Mouse (Mus musculus): ENCODE results near the gene Rhoa. TPM values are rescaled to one million over a fixed set of nuclear protein-coding genes. Genes with fewer than 3 reads are reported as not detected.
"Not testable (repeated sequence)": the region's sequence is repeated elsewhere in the genome, so short reads cannot be mapped to it uniquely, and the experiment has no call there.

Rhoa gene
- polyA plus RNA-seq, 1 experiment = 153 TPM

DNA sequence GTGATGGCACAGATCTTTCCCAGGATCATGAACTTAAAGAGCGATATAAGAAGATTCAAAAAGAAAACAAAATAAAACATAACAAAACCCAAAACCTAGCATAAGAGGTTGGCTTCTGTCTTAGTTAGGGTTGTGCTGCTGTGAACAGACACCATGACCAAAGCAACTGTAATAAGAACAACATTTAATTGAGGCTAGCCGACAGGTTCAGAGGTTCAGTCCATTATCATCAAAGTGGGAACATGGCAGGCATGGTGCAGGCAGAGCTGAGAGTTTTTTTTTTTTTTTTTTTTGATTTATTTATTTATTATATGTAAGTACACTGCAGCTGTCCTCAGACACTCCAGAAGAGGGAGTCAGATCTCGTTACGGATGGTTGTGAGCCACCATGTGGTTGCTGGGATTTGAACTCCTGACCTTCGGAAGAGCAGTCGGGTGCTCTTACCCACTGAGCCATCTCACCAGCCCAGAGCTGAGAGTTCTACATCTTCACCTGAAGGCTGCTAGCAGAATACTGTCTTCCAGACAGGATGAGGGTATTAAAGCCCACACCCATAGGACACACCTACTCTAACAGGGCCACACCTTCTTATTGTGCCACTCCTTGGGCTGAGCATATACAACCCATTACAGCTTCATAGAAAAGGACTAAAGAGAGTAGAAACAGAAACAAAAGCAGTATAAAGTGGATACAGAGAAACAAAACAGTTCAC, 18.2 kb upstream of the Rhoa start:
- not testable (repeated sequence) for DNase-seq (ENCODE audit: extremely low spot score in 1 of 2, low spot score in 1 of 2)

DNA sequence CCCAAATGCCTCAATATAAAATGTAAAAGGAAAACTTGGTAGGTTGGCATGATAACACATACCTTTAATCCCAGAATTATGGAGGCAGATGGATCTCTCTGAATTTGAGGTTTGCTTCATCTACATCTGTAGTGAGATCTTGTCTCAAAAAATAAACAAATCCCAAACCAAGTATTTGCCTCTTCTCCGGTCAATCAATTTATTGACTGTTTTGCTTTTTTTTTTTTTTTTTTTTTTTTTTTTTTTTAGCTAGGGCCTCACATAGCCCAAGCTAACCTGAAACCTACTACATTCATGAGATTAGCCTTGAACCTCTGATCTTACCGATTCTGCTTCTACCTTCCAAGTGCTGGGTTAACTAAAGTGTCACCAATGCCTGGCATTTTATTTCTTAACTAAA, 16.6 kb upstream of the Rhoa start:
- no peak for DNase-seq (ENCODE audit: extremely low spot score in 1 of 2, low spot score in 1 of 2)

DNA sequence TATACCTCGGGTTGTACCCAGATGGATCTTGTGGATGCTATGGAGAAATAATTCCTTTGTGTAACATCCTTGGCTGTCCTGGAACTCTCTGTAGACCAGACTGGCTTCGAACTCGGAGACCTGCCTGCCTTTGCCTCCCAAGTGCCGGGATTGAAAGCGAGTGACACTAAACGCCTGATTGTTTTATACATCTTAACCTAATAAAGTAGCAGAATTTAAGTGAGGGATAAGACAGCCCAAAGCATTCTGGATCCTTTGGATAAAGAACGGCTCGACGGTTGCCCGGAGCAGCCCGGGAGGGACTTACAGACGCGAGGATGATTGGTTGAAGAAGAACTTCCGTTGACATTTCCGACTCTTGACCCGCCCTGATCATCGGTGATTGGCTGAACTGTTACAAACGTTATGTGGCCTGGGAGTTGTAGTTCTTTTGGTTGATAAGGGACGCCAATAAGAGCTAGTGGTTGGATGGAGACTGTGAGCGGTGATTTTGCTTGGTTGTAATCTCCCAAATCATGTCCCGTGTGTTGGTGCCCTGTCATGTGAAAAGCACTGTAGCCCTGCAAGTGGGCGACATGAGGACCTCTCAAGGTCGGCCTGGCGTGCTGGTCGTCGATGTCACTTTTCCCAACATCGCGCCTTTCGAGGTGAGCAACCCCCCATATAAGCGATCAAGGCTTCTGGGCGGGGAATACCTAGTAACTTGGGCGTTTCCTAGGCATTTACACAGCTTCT, 15.7 kb upstream of the Rhoa start, which contains the start of gene Nicn1:
Nicn1 (plus strand) TSS at position 414 of the 735 bp plus-strand sequence.
- DNase-seq (ENCODE audit: extremely low spot score in 1 of 2, low spot score in 1 of 2) = peak; percentile 97 to 98

DNA sequence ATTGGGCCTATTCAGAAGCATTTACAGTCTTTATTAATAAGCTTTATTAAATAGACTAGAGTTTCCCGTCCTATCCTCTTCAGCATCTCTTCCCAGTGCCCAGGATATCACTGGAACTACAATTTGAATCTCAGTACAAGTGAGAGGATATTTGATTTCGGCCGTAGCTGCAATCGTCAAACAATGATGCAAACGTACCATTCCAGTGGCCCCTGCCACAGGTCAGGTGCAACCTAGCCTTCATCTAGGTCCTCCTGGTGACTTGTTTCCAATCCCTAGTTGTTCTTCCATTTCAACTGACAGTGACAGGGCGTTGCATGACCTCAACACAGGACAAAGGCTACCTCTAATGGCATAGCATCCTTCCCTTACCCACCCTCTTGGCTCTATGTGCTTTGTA, 15.2 kb upstream of the Rhoa start:
- DNase-seq (ENCODE audit: extremely low spot score in 1 of 2, low spot score in 1 of 2) = no peak

DNA sequence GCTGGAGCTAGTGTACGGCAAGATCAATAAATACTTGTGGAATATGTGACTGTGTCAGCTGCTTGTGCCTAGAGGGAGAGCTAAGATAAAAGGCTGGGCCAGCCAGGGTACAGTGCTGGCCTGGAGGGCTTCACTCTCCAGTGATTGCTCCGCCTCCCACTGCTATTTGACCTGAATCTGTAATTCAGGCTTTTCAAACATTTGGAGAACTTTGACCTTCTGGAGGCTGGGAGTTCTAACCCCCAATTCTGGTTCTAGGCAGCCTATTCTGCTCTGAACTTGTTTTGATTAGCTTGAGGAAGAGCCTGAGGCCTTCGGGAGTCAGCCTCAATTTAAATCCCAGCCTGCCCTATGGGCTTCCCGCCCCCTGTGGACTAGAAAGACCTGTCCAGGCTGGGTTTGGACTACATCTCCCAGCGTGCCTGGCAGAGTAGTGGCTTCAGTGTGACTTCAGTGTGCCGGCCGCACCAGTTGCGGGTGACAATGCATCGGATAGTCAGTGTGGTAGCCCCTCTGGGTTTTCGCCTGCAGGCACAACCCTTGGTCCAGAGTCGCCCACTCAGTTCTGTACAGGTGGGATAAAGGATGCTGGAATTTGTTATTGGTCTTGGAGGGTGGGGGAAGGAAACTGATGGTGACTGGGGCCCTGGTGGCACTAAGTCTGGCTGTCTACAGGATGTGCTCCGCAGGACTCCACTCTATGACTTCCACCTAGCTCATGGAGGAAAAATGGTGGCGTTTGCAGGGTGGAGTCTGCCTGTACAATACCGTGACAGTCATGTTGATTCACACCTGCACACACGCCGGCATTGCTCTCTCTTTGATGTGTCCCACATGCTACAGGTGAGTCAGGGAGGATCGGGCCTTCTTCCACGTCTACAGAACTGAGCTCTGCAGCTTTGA, 9.2 kb upstream of the Rhoa start, which contains the start of gene Amt:
Amt (plus strand) TSS at position 401 of the 903 bp plus-strand sequence.
- peak in 1 of 2 experiments; percentile 33 for DNase-seq (ENCODE audit: extremely low spot score in 1 of 2, low spot score in 1 of 2)

DNA sequence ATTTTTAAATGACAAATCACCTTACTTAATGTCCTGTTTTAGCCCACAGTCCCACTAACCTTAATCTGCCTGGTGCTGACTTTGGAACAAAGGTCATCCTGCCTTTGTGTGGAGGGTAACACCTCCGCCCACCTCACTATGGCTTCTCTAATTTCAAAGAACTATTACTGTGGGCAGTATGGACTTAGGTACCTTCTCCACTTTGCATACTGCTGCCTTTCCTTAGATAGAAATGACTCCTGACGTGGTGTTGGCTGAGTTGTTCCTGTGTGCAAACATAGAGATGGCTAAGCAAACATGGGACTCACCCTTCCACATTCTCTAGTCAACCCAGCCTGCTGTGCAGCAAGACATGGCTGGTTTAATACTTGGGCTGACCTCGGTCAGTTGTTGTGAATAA, 4.1 kb upstream of the Rhoa start:
- DNase-seq (ENCODE audit: extremely low spot score in 1 of 2, low spot score in 1 of 2) = no peak

DNA sequence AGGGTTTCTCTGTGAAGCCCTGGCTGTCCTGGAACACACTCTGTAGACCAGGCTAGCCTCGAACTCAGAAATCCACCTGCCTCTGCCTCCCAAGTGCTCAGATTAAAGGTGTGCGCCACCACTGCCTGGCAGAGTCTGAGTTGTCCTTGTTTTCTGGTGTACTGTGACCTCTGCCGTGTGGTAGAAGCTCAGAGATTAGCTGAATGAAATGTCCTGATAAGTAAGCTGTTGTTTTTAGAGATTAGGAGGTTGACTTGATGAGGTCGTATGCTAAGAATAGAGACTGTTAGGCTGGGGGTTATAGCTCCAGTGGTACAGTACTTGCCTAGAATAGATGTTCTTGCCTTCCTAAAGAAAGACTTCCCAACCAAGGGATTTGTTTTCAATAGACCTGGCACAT, 1.2 kb upstream of the Rhoa start:
- DNase-seq (ENCODE audit: extremely low spot score in 1 of 2, low spot score in 1 of 2) = no peak

DNA sequence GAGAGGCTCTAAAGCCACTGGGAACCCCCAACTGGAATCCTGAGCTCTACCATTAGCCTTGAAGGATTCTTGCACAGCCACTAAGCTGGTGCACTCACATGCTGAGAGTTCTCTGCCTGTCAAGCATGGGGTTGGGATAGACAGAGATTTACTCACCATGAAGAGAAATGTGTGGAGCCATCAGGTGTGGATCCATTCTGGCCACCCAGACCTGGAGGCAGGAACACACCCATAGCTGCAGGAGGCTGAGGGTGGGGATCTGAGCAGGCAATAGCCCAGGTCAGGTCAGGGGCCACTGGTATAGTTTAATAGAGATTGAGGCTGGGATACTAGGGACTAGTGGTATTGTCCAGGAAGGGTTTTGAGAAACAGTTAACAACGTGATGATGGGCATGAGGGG, 759 bp upstream of the Rhoa start:
- DNase-seq (ENCODE audit: extremely low spot score in 1 of 2, low spot score in 1 of 2) = no peak

DNA sequence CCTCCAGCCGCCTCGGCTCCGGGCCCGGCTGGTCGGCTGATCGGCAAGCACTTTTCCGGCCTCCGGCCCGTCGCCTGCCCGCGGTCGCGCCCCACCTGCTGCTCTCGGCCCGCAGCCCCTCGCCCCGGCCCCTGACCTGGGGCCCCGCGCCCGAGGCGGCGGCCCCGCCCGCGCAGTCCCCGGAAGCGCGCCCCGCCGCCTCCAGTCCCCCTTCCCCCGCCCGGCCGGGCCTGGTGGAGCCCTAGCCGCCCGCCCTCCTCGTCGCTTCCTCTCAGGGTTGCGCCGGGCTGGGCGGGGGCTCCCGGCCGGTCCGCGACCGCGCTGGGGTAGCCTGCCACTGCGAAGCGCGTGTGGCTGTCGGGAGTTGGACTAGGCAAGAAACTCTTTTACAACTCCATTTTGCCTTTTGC, 647 bp downstream of the Rhoa start:
- peak in 1 of 2 experiments; percentile 46 for DNase-seq (ENCODE audit: extremely low spot score in 1 of 2, low spot score in 1 of 2)

DNA sequence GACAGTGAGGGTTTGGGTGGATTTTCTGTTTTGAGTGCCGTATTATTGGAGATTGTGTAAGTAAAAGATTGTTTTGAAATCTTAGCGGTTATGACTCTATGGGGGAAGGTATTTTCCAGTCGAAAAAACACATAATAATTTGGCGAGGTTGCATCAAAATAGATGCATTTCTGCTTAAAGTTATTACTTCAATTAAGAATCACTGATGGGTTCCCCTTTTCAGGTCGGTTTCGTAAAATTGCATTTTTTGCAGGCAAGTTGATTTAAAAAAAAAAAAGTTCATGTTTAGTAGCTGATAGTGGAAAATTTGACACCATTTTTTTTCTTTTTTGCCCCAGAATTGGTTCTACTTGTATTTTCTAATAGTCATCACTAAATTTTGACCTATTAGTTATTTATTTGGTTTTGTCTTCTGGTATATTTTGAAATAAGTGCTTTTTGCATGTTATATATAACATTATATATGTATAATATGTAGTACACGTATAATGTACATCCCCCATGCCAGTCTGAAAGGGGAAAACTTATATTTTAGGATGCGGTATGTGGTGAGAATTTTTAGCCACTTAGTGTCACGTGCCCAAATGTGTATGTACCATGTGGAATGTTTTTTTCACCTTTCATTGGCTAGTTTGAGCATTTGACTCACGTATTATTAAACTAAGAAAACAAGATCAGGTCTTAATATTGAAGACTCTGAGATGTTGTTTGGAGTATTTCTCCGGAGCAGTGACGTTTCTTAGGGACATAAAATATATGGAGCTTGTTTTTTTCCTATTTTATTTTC, 1.3 kb downstream of the Rhoa start:
- DNase-seq (ENCODE audit: extremely low spot score in 1 of 2, low spot score in 1 of 2) = no peak

DNA sequence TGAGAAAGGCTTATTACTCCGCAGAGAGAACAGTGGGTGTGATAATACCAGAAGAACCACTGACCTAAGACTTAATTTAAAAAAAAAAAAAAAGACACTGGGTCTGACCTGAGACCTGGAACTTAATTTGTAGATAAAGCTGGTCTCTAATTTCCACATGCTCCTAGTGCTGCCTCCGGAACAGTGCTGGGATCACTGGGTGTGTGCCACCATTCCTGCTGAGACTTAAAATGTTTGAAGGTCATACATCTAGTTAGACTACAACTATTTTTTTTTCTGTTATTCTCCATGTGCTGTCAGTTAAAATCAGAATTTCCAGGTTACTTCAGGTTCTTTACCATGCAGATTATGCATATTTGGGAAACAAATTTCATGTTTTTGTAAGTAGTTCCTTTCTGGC, 2.2 kb downstream of the Rhoa start:
- DNase-seq (ENCODE audit: extremely low spot score in 1 of 2, low spot score in 1 of 2) = no peak

DNA sequence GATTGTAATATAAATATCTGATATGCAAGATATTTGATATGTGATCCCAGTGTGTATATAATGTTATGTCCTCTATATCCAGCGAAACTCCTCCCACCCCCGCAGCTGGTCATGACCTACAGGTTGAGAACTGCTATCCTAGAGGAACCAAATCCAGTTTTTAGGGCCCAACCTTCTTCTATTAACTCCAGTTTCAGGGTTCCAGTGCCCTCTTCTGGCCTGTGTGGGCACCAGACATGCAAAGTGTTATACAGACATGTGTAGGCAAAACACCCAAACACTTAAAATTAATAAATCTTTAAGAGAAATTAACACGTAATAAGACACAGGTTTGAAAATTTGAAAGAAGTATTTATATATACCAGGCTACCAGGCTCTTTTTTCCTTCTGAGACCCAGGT, 11.6 kb downstream of the Rhoa start:
- DNase-seq (ENCODE audit: extremely low spot score in 1 of 2, low spot score in 1 of 2) = no peak

DNA sequence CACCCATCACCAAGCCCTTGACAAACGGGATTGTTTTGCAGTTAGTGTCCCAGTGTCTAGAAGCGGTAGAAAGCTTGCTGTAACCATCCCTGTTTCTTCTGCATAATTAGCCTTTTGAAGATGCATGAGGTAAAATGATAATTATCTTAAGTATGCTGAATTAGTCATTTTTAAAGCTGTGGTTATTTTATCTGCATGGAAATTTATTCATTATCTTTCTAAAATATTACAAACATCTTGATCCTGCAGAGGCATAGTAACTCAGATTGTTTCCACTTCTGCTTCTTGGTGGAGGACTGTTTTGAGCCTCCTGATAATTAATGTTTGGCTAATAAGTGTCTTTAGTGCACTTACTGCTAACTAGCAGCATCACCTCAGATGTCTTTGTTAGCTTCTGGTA, 12.5 kb downstream of the Rhoa start:
- DNase-seq (ENCODE audit: extremely low spot score in 1 of 2, low spot score in 1 of 2) = no peak

DNA sequence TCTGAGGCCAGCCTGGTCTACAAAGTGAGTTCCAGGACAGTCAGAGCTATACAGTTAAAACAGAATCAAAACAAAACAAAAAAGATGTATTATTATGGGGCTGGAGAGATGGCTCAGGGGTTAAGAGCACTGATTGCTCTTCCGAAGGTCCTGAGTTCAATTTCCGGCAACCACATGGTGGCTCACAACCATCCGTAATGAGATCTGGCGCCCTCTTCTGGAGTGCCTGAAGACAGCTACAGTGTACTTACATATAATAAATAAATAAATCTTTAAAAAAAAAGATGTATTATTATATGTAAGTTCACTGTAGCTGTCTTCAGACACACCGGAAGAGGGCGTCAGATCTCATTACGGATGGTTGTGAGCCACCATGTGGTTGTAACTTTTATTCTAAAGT, 16.1 kb downstream of the Rhoa start:
- DNase-seq (ENCODE audit: extremely low spot score in 1 of 2, low spot score in 1 of 2) = not testable (repeated sequence)

DNA sequence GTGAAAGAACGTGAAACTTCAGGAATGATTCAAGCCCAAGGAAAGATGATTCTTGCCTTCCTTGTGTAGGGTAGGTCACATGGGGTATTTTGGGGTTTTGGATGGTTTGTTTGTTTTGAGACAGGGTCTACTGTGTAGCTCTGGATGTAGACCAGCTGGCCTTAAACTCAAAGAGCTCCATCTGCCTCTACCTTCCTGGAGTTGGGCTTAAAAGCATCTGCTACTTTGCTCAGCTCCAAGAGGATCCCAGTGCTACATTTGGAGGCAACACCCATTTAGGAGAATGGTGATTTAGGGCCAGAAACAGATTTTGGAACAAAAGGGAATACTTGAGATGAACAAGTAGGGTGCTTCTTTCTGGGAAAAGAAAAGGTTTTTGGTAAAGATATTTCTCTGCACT, 18.9 kb downstream of the Rhoa start:
- DNase-seq (ENCODE audit: extremely low spot score in 1 of 2, low spot score in 1 of 2) = no peak

DNA sequence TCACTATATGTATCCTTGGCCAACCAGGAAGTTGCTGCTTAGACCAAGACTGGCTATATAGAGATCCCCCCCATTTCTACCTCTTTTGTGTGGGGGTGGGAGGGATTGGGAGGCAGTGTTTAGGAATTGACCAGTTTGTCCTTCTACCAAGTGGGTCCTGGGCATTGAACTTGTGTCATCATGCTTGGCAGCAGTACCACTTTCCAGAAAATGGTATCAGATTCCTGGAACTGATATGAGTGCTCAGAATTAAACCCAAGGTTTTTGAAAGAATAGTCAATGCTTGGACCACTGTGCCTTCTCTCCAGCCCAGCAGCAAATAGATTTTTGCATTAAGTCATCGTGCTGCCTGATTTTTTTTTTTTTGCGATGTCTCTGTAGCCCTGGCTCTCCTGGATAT, 19.9 kb downstream of the Rhoa start:
- DNase-seq (ENCODE audit: extremely low spot score in 1 of 2, low spot score in 1 of 2) = no peak

DNA sequence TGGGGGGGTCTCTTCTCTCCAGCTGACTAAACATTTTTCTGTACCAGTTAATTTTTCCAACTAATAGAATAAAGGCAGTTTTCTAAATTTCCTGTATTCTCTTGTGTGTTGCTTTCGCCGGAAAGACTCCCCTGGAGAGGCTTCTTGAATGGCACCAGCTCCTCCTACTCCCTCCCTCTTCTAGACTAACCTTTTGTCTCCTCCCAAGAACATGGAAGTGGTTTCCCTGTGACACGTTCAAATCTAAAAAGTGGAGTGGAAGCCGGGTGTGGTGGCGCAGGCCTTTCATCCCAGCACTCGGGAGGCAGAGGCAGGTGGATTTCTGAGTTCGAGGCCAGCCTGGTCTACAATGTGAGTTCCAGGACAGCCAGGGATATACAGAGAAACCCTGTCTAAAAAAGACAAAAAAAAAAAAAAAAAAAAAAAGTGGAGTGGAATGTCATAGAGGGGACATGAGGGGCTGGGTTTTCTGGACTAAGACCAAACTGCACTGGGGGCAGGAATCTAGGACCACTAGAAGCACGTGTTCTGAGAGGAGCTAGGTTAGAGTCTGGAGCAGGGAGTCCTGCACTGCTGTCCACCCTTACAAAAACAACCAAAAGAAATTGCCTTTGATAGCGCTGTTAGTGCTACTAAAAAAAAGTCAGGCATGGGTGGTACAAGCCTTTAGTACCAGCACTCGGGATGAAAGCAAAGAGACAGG, 32.1 kb downstream of the Rhoa start:
- no peak for DNase-seq (ENCODE audit: extremely low spot score in 1 of 2, low spot score in 1 of 2)

DNA sequence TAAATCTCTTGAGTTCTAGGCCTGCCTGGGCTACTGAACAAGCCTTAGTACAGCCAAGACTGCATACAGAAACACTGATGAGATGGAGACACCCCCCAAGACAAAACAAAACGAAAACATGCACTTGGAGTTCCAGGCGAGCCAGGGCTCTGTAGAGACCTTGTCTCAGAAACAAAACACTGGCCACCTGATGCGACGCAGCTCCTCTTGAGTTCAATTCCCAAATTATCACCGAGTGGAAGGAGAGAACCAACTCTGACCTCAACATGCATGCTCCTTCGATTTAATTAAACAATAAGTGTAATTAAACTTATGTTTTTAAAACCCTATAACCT, 32.6 kb downstream of the Rhoa start:
- DNase-seq (ENCODE audit: extremely low spot score in 1 of 2, low spot score in 1 of 2) = no peak

DNA sequence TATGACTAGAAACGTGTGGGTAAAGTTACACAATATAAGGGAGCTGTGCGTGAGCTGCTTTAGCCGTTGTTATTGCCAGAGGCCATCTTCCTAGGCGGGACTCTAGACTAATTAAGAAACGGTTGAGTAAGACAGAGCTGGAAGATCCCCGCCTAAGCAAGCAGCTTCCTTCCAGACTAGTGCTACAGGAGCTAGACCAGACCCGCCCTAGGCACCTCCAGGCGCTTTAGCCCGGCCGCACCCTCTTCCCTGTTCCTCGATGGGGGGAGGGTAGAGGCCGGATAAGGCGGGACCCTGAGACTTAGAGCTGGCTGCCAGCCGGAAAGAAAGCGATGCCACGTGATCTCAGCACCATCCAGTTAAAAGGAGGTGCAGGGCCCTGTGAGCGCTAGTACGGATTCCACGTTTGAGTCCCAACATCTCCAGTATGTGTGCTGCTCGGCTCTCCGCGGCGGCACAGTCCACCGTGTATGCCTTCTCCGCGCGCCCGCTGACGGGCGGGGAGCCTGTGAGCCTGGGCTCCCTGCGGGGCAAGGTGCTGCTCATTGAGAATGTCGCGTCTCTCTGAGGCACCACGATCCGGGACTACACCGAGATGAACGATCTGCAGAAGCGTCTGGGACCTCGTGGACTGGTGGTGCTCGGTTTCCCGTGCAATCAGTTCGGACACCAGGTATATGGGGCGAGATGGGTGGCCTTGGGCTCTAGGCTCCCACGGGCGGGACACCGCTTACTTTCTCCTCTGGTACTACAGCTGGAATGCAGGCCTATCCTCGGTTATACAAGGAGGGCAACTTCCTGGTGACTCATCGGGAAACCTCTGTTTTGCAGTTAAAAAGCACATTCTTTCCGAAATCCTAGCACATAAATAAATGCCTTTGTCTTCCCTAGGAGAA, 33.2 kb downstream of the Rhoa start, which contains the start of gene Gpx1:
Gpx1 (plus strand) TSS at position 18 of the 896 bp plus-strand sequence.
- DNase-seq (ENCODE audit: extremely low spot score in 1 of 2, low spot score in 1 of 2) = peak; percentile 72 to 88

Data from frontal cortex, adult 2 months (tissue).